Mouse (Mus musculus) liver, postnatal 0 days (tissue): ENCODE results near the gene Gm48552.
A peak's percentile ranks its signal among the peaks of the same experiment; 100 is the strongest.

Experiments
- CTCF ChIP-seq: sonication (generic); IDR thresholded peaks from 2 replicates; pipeline ENCODE4 v1.5.1; 2016; ENCODE audit warnings: antibody characterized with exemption, low read depth
- EP300 ChIP-seq: IDR thresholded peaks from 2 replicates; pipeline ENCODE4 v1.6.1; 2016; ENCODE audit warnings: antibody characterized with exemption, low read depth, mild to moderate bottlenecking

DNA sequence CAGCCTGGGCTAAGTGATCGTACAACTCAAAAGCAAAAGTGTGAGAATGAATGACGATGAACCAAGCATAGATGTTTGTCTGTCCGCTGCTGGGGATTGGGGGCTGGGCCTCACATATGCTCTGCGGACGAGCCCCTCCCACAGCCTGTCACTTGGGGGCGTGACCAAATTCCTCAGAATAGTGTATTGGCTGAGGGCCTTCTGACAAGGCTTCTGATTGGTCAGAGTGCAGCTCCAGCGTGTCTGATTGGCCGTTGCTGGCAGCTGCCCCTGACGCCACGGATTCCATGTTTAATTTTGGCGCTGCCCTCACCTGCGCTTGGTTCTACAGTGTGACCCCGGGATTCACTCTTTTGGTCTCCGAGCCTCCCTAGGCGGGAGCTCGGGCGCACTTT is 44.1 kb downstream of the Gm48552 start:
- TF ChIP-seq EP300: peak; percentile 90
- no peak for TF ChIP-seq CTCF
